Mouse (Mus musculus): Measurements from ENCODE around the gene Chid1.
A peak's percentile ranks its signal among the peaks of the same experiment; 100 is the strongest.
"Not testable (repeated sequence)": the region's sequence is repeated elsewhere in the genome, so short reads cannot be mapped to it uniquely, and the experiment has no call there.

Chid1 gene

GRCm38 (mm10) chr7:141460391-141461113 lies 79.1 kb downstream of the Chid1 start, which contains the start of gene Cracr2b:
Cracr2b (plus strand) TSS chr7:141461094.
- DNase-seq, result no peak

- peak; percentile 52 to 60 for DNase-seq
Measured at GRCm38 (mm10) chr7:141460001-141460390, 79.7 kb downstream of the Chid1 start.

- no peak for DNase-seq
Measured at GRCm38 (mm10) chr7:141459301-141459711, 80.4 kb downstream of the Chid1 start.

GRCm38 (mm10) chr7:141458661-141459060 lies 81.0 kb downstream of the Chid1 start:
- no peak for DNase-seq

- DNase-seq, result peak; percentile 74 to 80
Measured at GRCm38 (mm10) chr7:141457986-141458660, 81.5 kb downstream of the Chid1 start.

- DNase-seq, result no peak
Measured at GRCm38 (mm10) chr7:141457236-141457635, 82.4 kb downstream of the Chid1 start.

GRCm38 (mm10) chr7:141456739-141457138 lies 82.9 kb downstream of the Chid1 start:
- no peak for DNase-seq

GRCm38 (mm10) chr7:141455610-141456314 lies 83.9 kb downstream of the Chid1 start:
- peak; percentile 74 to 84 for DNase-seq

GRCm38 (mm10) chr7:141454967-141455551 lies 84.6 kb downstream of the Chid1 start, which contains the start of gene Pnpla2:
Pnpla2 (plus strand) TSS chr7:141455198.
- peak; percentile 98 to 99 for DNase-seq

- DNase-seq, result no peak
Measured at GRCm38 (mm10) chr7:141453636-141454035, 86.0 kb downstream of the Chid1 start.

GRCm38 (mm10) chr7:141451928-141452327 lies 87.7 kb downstream of the Chid1 start:
- DNase-seq, result no peak

- DNase-seq, result peak; percentile 94 to 97
Measured at GRCm38 (mm10) chr7:141447110-141447991, 92.3 kb downstream of the Chid1 start, which contains the start of gene Rplp2. Rplp2 (plus strand) TSS chr7:141447370.

GRCm38 (mm10) chr7:141446374-141446773 lies 93.3 kb downstream of the Chid1 start:
- not testable (repeated sequence) for DNase-seq

- DNase-seq, result peak; percentile 80 to 87
Measured at GRCm38 (mm10) chr7:141443828-141444237, 95.8 kb downstream of the Chid1 start, which contains the start of gene Pidd1. Pidd1 (minus strand) TSS chr7:141444025.

Data from kidney, postnatal 4 days (tissue).